Mouse (Mus musculus): ENCODE results near the gene Apeh. TPM values are rescaled to one million over a fixed set of nuclear protein-coding genes. Genes with fewer than 3 reads are reported as not detected.

The Apeh gene
- polyA plus RNA-seq, 1 experiment = 206 TPM

DNA sequence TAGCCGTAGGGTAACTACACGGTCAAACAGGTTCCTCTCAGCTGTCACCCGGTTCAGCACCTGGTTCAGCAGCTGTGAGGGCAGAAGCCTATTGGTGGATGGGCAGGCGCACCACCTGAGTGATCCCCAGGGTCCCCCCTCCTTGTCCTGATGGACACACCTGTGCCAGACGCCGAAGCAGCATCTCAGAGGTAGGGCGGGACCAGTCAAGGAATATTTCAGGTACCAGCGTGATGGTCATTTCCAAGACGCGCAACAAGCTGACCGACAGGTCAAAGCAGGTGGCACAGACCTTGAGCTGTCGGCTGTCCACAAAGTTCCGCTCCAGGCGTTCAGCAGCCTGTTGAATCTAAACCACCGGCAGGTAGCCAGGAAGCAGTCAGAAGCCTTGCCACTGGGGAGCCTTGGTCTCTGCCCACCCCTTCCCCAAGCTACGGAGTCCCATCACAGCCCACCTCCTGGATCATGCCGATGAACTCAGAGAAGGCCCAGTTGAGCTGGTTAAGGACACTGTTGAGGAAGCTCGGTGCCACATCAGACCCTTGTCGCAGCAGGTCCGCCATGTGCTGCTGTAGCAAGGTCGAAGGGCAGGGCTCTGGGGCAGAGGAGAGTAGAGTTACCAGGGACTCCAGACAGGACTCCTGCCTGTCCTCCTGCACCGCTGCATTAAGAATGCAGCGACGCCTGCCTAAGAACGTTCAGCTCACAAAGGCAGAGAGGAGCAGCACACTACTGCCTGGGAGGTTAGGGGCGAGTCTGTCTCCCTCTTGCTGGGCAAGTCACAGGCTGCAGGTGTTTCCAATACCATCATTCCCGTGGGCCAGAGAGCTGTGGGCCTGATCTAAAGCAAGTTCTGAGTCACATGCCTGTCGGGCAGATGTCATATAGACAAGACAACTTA lies 37.8 kb downstream of the Apeh start:
- Histone ChIP-seq H3K4me1 (ENCODE audit: control insufficient read depth, insufficient read depth, low read length) (peaks cover 3% of the 10 kb centered on the region), H3K4me3 (replicated peaks; ENCODE audit: control insufficient read depth, low read depth, low read length) (no peak overlapping the region), H3K27ac (ENCODE audit: control insufficient read depth, insufficient read depth, low read depth, low read length, poor library complexity) (no peak overlapping the region)
- WGBS = 94% methylated on average over 28 of the region's 28 CpGs
- TF ChIP-seq CTCF (IDR thresholded peaks at IDR 0.05; ENCODE audit: control insufficient read depth, insufficient read depth, low read length) (no peak), POLR2A (IDR thresholded peaks at IDR 0.05; ENCODE audit: borderline replicate concordance, control insufficient read depth, low read depth, low read length) (no peak)

DNA sequence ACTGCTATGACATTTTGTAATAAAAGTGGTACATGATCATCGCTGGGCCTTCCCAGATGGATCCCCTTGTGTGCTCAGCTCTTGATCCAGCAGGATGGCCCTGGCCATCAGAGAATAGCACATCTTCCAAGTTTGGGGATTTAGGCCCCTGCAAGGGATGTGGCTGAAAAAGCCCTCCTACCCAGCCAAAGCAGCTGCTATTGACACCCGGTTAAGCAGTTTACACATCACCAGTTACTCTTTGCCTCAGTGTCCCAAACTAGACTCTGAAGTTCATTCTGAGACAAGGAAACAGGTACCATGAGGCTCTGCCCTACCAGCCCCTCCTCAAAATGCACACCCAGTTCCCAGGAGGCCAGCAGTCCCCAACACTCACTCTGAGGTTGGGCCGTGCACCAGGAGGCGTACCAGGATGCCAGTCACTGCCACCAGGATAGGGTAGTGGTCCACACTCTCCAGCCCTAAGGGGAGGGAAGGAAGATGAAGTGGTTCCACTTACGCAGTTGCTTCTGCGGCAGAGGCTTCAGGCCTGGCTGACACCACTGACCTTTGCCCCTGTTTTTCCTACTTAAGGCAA lies 38.7 kb downstream of the Apeh start:
- no peak overlapping the region for H3K27ac ChIP-seq (ENCODE audit: control insufficient read depth, insufficient read depth, low read depth, low read length, poor library complexity)
- TF ChIP-seq POLR2A (IDR thresholded peaks at IDR 0.05; ENCODE audit: borderline replicate concordance, control insufficient read depth, low read depth, low read length) (no peak), CTCF (IDR thresholded peaks at IDR 0.05; ENCODE audit: control insufficient read depth, insufficient read depth, low read length) (no peak)
- 96% methylated on average over 6 of the region's 6 CpGs for WGBS
- H3K4me3 ChIP-seq (replicated peaks; ENCODE audit: control insufficient read depth, low read depth, low read length) = no peak overlapping the region
- H3K4me1 ChIP-seq (ENCODE audit: control insufficient read depth, insufficient read depth, low read length) = peaks cover 3% of the 10 kb centered on the region

DNA sequence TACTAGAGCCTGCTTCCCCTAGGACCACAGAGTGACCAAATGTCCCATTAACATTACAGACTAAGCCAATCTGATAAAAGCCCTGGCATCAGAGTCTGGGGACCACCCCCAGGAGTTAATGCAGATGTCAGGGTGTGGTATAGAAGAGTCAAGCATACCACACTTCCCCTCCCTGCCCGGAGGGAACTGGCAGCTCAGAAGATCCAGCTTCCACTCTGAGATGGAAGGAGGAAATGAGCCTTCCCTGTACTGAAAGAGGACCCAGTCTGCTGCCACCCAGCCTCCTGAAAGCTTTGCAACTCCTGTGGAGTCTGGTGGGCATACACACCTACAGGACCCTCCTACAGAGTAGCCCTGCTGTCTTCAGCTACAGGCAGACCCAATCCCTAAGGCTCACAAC lies 39.3 kb downstream of the Apeh start:
- peaks cover 3% of the 10 kb centered on the region for H3K4me1 ChIP-seq (ENCODE audit: control insufficient read depth, insufficient read depth, low read length)
- no peak overlapping the region for H3K4me3 ChIP-seq (replicated peaks; ENCODE audit: control insufficient read depth, low read depth, low read length)
- 32% methylated on average over 1 of the region's 1 CpGs for WGBS
- TF ChIP-seq POLR2A (IDR thresholded peaks at IDR 0.05; ENCODE audit: borderline replicate concordance, control insufficient read depth, low read depth, low read length) (no peak), CTCF (IDR thresholded peaks at IDR 0.05; ENCODE audit: control insufficient read depth, insufficient read depth, low read length) (no peak)
- no peak overlapping the region for H3K27ac ChIP-seq (ENCODE audit: control insufficient read depth, insufficient read depth, low read depth, low read length, poor library complexity)

DNA sequence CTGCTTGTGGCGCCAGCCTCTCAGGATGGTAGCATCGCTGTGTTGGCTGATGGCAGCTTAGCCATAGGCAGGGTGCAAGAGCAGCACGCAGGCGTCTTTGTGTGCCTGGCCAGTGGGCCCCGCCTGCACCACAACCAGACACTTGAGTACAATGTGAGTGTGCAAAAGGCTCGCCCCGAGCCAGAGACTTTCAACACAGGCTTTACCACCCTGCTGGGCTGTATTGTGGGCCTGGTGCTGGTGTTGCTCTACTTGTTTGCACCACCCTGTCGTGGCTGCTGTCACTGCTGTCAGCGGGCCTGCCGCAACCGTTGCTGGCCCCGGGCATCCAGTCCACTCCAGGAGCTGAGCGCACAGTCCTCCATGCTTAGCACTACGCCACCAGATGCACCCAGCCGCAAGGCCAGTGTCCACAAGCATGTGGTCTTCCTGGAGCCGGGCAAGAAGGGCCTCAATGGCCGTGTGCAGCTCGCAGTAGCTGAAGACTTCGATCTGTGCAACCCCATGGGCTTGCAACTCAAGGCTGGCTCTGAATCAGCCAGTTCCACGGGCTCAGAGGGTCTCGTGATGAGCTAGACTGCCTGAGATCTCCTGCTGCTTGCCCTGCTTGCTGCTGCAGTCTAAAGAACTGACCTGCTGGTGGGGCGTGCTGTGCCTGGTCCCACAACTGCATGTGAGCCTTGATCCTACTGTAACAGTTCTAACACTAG lies 39.9 kb downstream of the Apeh start:
- Histone ChIP-seq H3K4me1 (ENCODE audit: control insufficient read depth, insufficient read depth, low read length) (peaks cover 3% of the 10 kb centered on the region), H3K4me3 (replicated peaks; ENCODE audit: control insufficient read depth, low read depth, low read length) (no peak overlapping the region), H3K27ac (ENCODE audit: control insufficient read depth, insufficient read depth, low read depth, low read length, poor library complexity) (no peak overlapping the region; the same call in 1 of the 2 replicates)
- TF ChIP-seq CTCF (IDR thresholded peaks at IDR 0.05; ENCODE audit: control insufficient read depth, insufficient read depth, low read length) (no peak), POLR2A (IDR thresholded peaks at IDR 0.05; ENCODE audit: borderline replicate concordance, control insufficient read depth, low read depth, low read length) (no peak)
- 92% methylated on average over 22 of the region's 22 CpGs for WGBS

DNA sequence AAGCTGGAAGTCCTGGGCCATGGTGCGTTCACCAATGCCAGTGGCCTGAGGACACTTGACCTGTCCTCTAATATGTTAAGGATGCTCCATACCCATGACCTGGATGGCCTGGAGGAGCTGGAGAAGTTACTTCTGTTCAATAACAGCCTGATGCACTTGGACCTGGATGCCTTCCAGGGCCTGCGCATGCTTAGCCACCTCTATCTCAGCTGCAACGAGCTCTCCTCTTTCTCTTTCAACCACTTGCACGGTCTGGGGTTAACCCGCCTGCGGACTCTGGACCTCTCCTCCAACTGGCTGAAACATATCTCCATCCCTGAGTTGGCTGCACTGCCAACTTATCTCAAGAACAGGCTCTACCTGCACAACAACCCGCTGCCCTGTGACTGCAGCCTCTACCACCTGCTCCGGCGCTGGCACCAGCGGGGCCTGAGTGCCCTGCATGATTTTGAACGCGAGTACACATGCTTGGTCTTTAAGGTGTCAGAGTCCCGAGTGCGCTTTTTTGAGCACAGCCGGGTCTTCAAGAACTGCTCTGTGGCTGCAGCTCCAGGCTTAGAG lies 40.7 kb downstream of the Apeh start:
- Histone ChIP-seq H3K4me3 (replicated peaks; ENCODE audit: control insufficient read depth, low read depth, low read length) (no peak overlapping the region), H3K27ac (ENCODE audit: control insufficient read depth, insufficient read depth, low read depth, low read length, poor library complexity) (no peak overlapping the region), H3K4me1 (ENCODE audit: control insufficient read depth, insufficient read depth, low read length) (peaks cover 3% of the 10 kb centered on the region)
- TF ChIP-seq CTCF (IDR thresholded peaks at IDR 0.05; ENCODE audit: control insufficient read depth, insufficient read depth, low read length) (no peak), POLR2A (IDR thresholded peaks at IDR 0.05; ENCODE audit: borderline replicate concordance, control insufficient read depth, low read depth, low read length) (no peak)
- 87% methylated on average over 15 of the region's 15 CpGs for WGBS

DNA sequence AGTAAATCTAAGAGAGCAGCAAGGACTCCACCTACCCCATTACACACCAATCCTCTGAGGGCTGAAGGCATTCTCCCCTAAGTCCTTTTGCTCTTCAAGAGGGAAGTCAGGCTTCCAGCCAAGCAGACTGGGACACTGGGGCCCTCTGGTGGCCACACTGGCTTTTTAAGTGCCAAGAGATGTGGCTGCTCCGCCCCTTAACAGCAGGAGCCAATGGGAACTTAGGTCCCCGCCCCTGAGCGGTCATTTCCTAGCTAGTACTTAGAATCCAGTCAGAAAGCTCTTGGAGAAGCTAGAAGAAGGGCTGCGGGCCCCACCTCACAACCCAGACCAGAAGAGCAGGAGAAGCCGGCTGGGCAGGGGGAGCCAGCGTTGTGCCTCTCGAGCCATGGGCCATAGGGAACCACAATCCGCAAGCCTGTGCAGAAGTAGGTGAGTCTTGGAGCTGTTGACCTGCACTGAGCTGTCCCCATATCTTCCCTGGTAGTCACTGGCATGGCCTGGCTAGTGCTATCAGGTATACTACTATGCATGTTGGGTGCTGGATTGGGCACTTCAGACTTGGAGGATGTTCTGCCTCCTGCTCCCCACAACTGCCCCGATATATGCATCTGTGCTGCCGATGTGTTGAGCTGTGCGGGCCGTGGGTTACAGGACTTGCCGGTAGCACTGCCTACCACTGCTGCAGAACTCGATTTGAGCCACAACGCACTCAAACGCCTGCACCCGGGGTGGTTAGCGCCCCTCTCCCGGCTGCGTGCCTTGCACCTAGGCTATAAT lies 41.3 kb downstream of the Apeh start, which contains the start of gene Amigo3:
Gene Amigo3, plus strand, starts transcription at position 275 of the 780 bp plus-strand sequence.
- Histone ChIP-seq H3K4me3 (replicated peaks; ENCODE audit: control insufficient read depth, low read depth, low read length) (peak within 1 kb of the TSS; percentile 27), H3K27ac (ENCODE audit: control insufficient read depth, insufficient read depth, low read depth, low read length, poor library complexity) (no peak within 1 kb of the TSS)

DNA sequence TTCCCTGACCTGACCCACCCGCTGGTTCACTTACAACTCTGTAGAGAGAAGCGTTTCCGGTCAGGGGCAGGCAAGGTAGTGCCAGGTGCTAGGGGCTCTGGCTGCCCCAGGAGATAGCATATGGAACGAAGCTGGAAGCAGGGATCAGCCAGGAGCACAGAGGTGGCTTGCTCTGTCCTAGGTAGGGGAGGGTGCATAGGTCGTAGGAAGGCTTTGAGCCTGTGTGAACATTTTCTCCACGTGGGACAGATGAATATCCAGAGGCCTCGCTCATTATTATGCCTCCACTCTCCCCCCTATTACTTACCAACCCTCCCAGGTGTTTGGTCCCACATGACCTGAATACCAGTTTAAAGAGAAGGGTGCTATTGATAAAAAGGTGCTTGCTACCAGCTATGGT lies 42.0 kb downstream of the Apeh start:
- H3K27ac ChIP-seq (ENCODE audit: control insufficient read depth, insufficient read depth, low read depth, low read length, poor library complexity) = no peak overlapping the region
- peaks cover 5% of the 10 kb centered on the region for H3K4me1 ChIP-seq (ENCODE audit: control insufficient read depth, insufficient read depth, low read length)
- TF ChIP-seq POLR2A (IDR thresholded peaks at IDR 0.05; ENCODE audit: borderline replicate concordance, control insufficient read depth, low read depth, low read length) (no peak), CTCF (IDR thresholded peaks at IDR 0.05; ENCODE audit: control insufficient read depth, insufficient read depth, low read length) (no peak)
- H3K4me3 ChIP-seq (replicated peaks; ENCODE audit: control insufficient read depth, low read depth, low read length) = no peak overlapping the region
- WGBS = 72% methylated on average over 7 of the region's 7 CpGs

More for the DNA sequence above, 41.3 kb downstream of the Apeh start, which contains the start of gene Amigo3:
- WGBS = 50% methylated on average over 20 of the region's 20 CpGs
- H3K4me1 ChIP-seq (ENCODE audit: control insufficient read depth, insufficient read depth, low read length) = peaks cover 4% of the 10 kb centered on the region
- TF ChIP-seq POLR2A (IDR thresholded peaks at IDR 0.05; ENCODE audit: borderline replicate concordance, control insufficient read depth, low read depth, low read length) = peak; percentile 20; the same call in 1 of the 2 replicates
- peak; percentile 92 for TF ChIP-seq CTCF (IDR thresholded peaks at IDR 0.05; ENCODE audit: control insufficient read depth, insufficient read depth, low read length)
